Mouse (Mus musculus) G1E (cell line): ENCODE results near the gene Sertad3. TPM values are rescaled to one million over a fixed set of nuclear protein-coding genes. Genes with fewer than 3 reads are reported as not detected.
"Not testable (repeated sequence)": the region's sequence is repeated elsewhere in the genome, so short reads cannot be mapped to it uniquely, and the experiment has no call there.

Experiments
- ATAC-seq: 2 replicates; pipeline ENCODE4 v1.8.0; 2016; ENCODE audit warnings: mild to moderate bottlenecking; ENCODE audit not compliant: insufficient number of reproducible peaks, poor library complexity, low FRiP score, severe bottlenecking; ENCODE audit errors: extremely low read depth
- DNase-seq: peaks from one replicate; pipeline ENCODE4 v3.0.0; 2012; ENCODE audit warnings: low spot score
- H3K27me3 ChIP-seq: 2 replicates; pipeline ENCODE4 v1.6.1; 2012; ENCODE audit warnings: mild to moderate bottlenecking, low read length, inconsistent platforms; ENCODE audit not compliant: insufficient read depth
- H3K36me3 ChIP-seq: replicated peaks from 2 replicates; pipeline ENCODE3; 2012; ENCODE audit warnings: mild to moderate bottlenecking, inconsistent platforms
- H3K4me1 ChIP-seq: 2 replicates; pipeline ENCODE4 v1.6.1; 2012; ENCODE audit warnings: low read depth, low read length, inconsistent platforms, mixed read lengths; ENCODE audit not compliant: insufficient read depth
- H3K4me3 ChIP-seq: 2 replicates; pipeline ENCODE4 v1.5.1; 2012; ENCODE audit warnings: low read depth, mild to moderate bottlenecking, inconsistent platforms, low read length, moderate library complexity, mixed read lengths
- H3K9me3 ChIP-seq: replicated peaks from 2 replicates; pipeline ENCODE4 v1.6.1; 2012; ENCODE audit warnings: inconsistent platforms
- CTCF ChIP-seq: IDR thresholded peaks from 2 replicates; pipeline ENCODE4 v1.5.1; 2012; ENCODE audit warnings: low read depth, low read length, inconsistent platforms, mixed read lengths
- GATA1 ChIP-seq: IDR thresholded peaks from 2 replicates; pipeline ENCODE4 v1.6.1; 2012; ENCODE audit warnings: borderline replicate concordance, low read length, inconsistent platforms, mixed read lengths
- GATA2 ChIP-seq: IDR thresholded peaks from 2 replicates; pipeline ENCODE4 v1.6.1; 2012; ENCODE audit warnings: low read depth, low read length, inconsistent platforms, borderline replicate concordance
- POLR2AphosphoS5 ChIP-seq: IDR thresholded peaks from 2 replicates; pipeline ENCODE4 v1.6.1; 2012; ENCODE audit warnings: low read depth, low read length, inconsistent platforms; ENCODE audit not compliant: insufficient replicate concordance
- TAL1 ChIP-seq: conservative IDR thresholded peaks from 2 replicates; pipeline ENCODE4 v1.6.1; 2012; ENCODE audit warnings: low read depth, low read length, inconsistent platforms, mixed read lengths
- polyA plus RNA-seq: library from polyadenylated mRNA; stranded (reverse); fragments of >175 nt; gene quantifications from 2 replicates; pipeline ENCODE4 v1.2.3, GENCODE M21; 2012
- total RNA-seq, 2 experiments: library from RNA; stranded (forward) in 1 of 2; stranded (reverse) in 1 of 2; fragments of 200-1000 nt in 1 of 2; fragments of >200 nt in 1 of 2; fragmentation: Nextera tagmentation in 1 of 2; gene quantifications; 2 replicates each; pipeline ENCODE4 v1.2.3; 2014 to 2017

The Sertad3 gene
- total and polyA plus RNA-seq, 3 experiments = 9.0 to 24.0 (median 15.8) TPM

GRCm38 (mm10) chr7:27493450-27493849 is 19.9 kb downstream of the Sertad3 start:
- H3K9me3 ChIP-seq = no peaks in the 10 kb centered on the region
- TF ChIP-seq TAL1 = no peak
- TF ChIP-seq GATA2 = no peak
- TF ChIP-seq GATA1 = no peak
- no peak for TF ChIP-seq POLR2AphosphoS5
- no peak for TF ChIP-seq CTCF
- H3K4me3 ChIP-seq = no peak overlapping the region
- DNase-seq (no peak), ATAC-seq (no peak)
- peaks cover 60% of the 10 kb centered on the region for H3K4me1 ChIP-seq
- peaks cover 29% of the 10 kb centered on the region for H3K36me3 ChIP-seq
- H3K27me3 ChIP-seq = no peaks in the 10 kb centered on the region; the same call in 1 of the 2 replicates

- not testable (repeated sequence) for H3K9me3 ChIP-seq, H3K4me3 ChIP-seq, DNase-seq, ATAC-seq, H3K27me3 ChIP-seq
- H3K36me3 ChIP-seq = peaks cover 16% of the 10 kb centered on the region
- H3K4me1 ChIP-seq = peaks cover 47% of the 10 kb centered on the region
Observed at GRCm38 (mm10) chr7:27494659-27495367, 21.2 kb downstream of the Sertad3 start.

GRCm38 (mm10) chr7:27499036-27499435 is 25.5 kb downstream of the Sertad3 start, which contains the start of gene Prx:
Prx (plus strand) TSS chr7:27499324.
- no peaks in the 10 kb centered on the region; the same call in 1 of the 2 replicates for H3K27me3 ChIP-seq
- no peaks in the 10 kb centered on the region for H3K9me3 ChIP-seq
- H3K36me3 ChIP-seq = no peaks in the 10 kb centered on the region
- no peak for DNase-seq
- ATAC-seq = no peak
- peaks cover 13% of the 10 kb centered on the region for H3K4me1 ChIP-seq
- TF ChIP-seq POLR2AphosphoS5 (no peak), GATA1 (no peak), GATA2 (no peak), CTCF (no peak), TAL1 (no peak)
- H3K4me3 ChIP-seq = no peak within 1 kb of the TSS

DNA sequence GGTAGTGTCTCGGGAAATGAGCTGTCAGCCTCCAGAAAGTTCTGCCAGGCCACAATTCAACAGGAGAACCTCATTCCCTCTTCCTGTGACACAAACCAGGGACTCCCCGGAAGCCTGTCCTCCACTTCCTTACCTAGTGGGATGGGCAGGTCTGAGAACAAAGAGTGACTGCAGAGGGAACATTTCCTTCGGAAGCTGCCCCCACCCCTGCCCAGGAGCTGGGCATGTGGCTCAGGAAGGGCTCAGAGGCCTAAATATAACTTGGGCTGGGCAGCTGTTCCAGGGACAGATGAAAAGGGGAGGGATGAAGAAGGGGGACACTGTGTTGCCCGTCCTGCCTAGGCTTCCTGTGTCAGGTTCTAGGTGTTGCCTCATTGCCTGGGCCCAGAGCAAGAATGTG is 28.1 kb downstream of the Sertad3 start:
- no peaks in the 10 kb centered on the region; the same call in 1 of the 2 replicates for H3K27me3 ChIP-seq
- H3K9me3 ChIP-seq = no peaks in the 10 kb centered on the region
- peaks cover 14% of the 10 kb centered on the region for H3K4me1 ChIP-seq
- ATAC-seq = no peak
- TF ChIP-seq POLR2AphosphoS5 (no peak), TAL1 (no peak), CTCF (no peak), GATA2 (no peak), GATA1 (no peak)
- no peak overlapping the region for H3K4me3 ChIP-seq
- no peak for DNase-seq
- peaks cover 5% of the 10 kb centered on the region for H3K36me3 ChIP-seq

DNA sequence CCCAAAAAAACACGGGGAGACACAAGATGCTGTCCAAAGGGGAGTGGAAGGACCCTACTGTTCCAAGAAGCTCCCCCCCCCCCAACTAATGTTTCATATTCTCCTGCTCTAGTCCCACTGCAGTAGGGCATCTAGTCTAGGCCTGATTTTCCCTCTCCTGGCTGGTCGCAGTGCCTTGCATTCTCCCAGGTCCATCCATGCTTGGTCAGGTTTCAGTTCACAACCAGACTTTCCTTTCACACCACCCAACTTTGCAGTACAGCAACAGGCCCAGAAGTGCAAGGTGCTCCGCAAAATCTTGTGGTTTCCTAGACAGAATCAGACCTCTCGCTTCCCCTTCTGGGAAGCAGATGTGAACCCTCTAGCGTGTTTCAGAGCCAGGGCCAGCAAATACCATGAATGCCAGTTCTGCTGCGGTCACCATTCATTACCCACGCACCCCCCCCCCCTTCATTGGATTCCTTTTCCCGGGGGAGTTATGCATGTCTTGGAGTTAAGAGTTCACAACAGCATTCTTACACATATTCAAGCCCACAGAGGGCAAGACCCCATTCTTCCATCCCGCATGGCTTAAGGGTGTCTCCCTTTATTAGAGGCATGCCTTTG is 33.3 kb downstream of the Sertad3 start:
- TF ChIP-seq TAL1 (no peak), GATA2 (no peak), POLR2AphosphoS5 (no peak), GATA1 (no peak), CTCF (no peak)
- ATAC-seq (no peak), DNase-seq (no peak)
- H3K9me3 ChIP-seq = no peaks in the 10 kb centered on the region
- H3K27me3 ChIP-seq = no peaks in the 10 kb centered on the region
- peak overlapping the region; percentile 76; the same call in 1 of the 2 replicates for H3K4me3 ChIP-seq
- H3K36me3 ChIP-seq = peaks cover 5% of the 10 kb centered on the region
- H3K4me1 ChIP-seq = peaks cover 34% of the 10 kb centered on the region

DNA sequence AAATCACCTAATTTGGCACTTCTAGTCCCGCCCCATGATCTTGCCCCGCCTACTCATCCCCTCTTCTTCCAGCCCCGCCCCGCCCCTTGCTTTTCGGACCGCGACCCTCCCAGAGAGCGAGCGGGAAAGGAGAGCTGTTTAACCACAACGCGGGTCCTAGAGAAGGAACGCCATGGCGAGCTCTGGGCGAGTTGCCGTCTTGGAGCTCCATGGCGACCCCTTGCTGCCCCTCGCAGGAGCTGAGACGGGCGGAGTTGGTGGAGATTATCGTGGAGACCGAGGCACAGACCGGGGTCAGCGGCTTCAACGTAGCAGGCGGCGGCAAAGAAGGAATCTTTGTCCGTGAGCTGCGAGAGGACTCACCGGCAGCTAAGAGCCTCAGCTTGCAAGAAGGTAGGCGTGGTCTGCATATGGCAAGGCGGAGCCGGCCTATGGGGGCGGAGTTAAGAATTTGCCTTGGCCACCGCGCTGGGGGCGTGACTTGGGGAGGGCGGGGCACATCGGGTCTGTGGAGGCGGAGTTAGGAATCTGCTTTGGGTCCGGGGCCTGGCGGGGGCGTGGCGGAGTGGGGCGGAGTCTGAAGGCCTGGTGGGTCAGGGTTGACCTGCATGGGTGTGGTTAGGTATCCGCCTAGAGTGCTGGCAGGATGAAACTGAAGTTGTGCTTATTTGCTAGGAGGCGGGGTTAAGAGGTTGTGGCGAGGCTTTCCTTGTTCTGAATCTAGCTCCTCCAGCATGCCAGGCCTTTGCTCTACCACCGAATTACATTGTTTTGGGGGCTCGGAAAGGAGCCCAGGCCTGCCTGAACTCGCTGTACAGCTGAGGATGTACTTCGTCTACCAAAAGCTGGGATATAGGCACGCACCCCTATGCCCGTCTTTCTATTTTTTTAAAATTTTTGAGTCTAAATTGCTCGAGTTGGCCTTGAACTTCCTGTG is 34.4 kb downstream of the Sertad3 start:
- ATAC-seq (peak; percentile 94), DNase-seq (peak; percentile 86)
- TF ChIP-seq POLR2AphosphoS5 = no peak
- no peak for TF ChIP-seq CTCF
- TF ChIP-seq TAL1 = no peak
- no peak for TF ChIP-seq GATA1
- no peak for TF ChIP-seq GATA2
- Histone ChIP-seq H3K27me3 (no peaks in the 10 kb centered on the region), H3K36me3 (peaks cover 5% of the 10 kb centered on the region), H3K4me3 (peak overlapping the region; percentile 76), H3K4me1 (peaks cover 32% of the 10 kb centered on the region), H3K9me3 (no peaks in the 10 kb centered on the region)
